8 mouse cellular contexts compared by ENCODE assay signal in genomic region chr13:116309584-116310462, GRCm38 (mm10). TPM values are rescaled to one million over a fixed set of nuclear protein-coding genes. Genes with fewer than 3 reads are reported as not detected.
DNase-seq lines count a peak whose midpoint lies in the region; ATAC-seq and TF ChIP-seq lines count a peak whose summit lies in the region.

Gene Isl1, minus strand, starts transcription at chr13:116309689.

- peak within 1 kb of the TSS; percentile 68 for H3K4me3 ChIP-seq in embryonic facial prominence, embryonic 10.5 days
- H3K4me3 ChIP-seq in cerebellum, adult 2 months (replicated peaks; ENCODE audit: insufficient read depth, low read depth, low read length): no peak within 1 kb of the TSS

- under 1% methylated on average over 82 of the region's 82 CpGs for WGBS in embryonic facial prominence, embryonic 10.5 days
- under 1% methylated on average over 82 of the region's 82 CpGs for WGBS in cerebellum, adult 2 months

- DNase-seq in right cerebral cortex, adult 18-20 months: peak; percentile 41
- DNase-seq in right cerebral cortex, adult 2 months (ENCODE audit: low spot score in 2 of 2): no peak
- peak; percentile 92 for DNase-seq in embryonic facial prominence, embryonic 10.5 days (ENCODE audit: low spot score)
- peak; percentile 4 to 10 for DNase-seq in heart, adult 9 months (ENCODE audit: low spot score in 2 of 2)
- DNase-seq in kidney, postnatal 14 days: peak; percentile 64
- DNase-seq in right cerebral cortex, postnatal 4 days: peak; percentile 64
- DNase-seq in cerebellum, adult 2 months: no peak

- peak within 1 kb of the TSS; percentile 85 for H3K27ac ChIP-seq in embryonic facial prominence, embryonic 10.5 days (replicated peaks)
- H3K27ac ChIP-seq in cerebellum, adult 2 months (ENCODE audit: insufficient read depth, low read length): no peak within 1 kb of the TSS

- peak; percentile 43 for ATAC-seq in megakaryocyte, adult 5-6 weeks (ENCODE audit: poor library complexity, severe bottlenecking)

- peaks cover 96% of the 10 kb centered on the region for H3K27me3 ChIP-seq in embryonic facial prominence, embryonic 10.5 days (replicated peaks; ENCODE audit: low read depth, poor library complexity, severe bottlenecking)
- H3K27me3 ChIP-seq in cerebellum, adult 2 months (ENCODE audit: control insufficient read depth, insufficient read depth, low read length): peaks cover 8% of the 10 kb centered on the region; the same call in 1 of the 2 replicates

- TF ChIP-seq CTCF in cerebellum, adult 2 months (IDR thresholded peaks at IDR 0.05; ENCODE audit: borderline replicate concordance, insufficient read depth, low read depth, low read length): no peak

- H3K4me1 ChIP-seq in embryonic facial prominence, embryonic 10.5 days: peaks cover 36% of the 10 kb centered on the region
- H3K4me1 ChIP-seq in cerebellum, adult 2 months (ENCODE audit: control insufficient read depth, insufficient read depth, low read length): no peaks in the 10 kb centered on the region

- H3K36me3 ChIP-seq in embryonic facial prominence, embryonic 10.5 days (replicated peaks): no peaks in the 10 kb centered on the region

- TF ChIP-seq POLR2A in cerebellum, adult 2 months (IDR thresholded peaks at IDR 0.05; ENCODE audit: borderline replicate concordance, insufficient read depth, low read length): no peak

- no peaks in the 10 kb centered on the region for H3K9me3 ChIP-seq in embryonic facial prominence, embryonic 10.5 days

RNA-seq across cellular contexts. Expression of gene Isl1, which starts in this region (rescaled TPM):
- 49.5 and 58.7 TPM in 2 replicates for polyA plus RNA-seq in embryonic facial prominence, embryonic 10.5 days (2016; fragmentation: Nextera tagmentation; extraction: Ambion mirVana)
- total RNA-seq in megakaryocyte, adult 5-6 weeks (2015): not detected in 2 replicates
- total RNA-seq in megakaryocyte, adult 5-6 weeks (2017): not detected in 2 replicates
- polyA plus RNA-seq in cerebellum, adult 2 months (2012; rRNA removed): 1.00 and 2.4 TPM in 2 replicates

Comparison
In these comparisons a context has a peak if more than half of its experiments do, and no peak if none do; other contexts are left out.
1. RNA of gene Isl1 (polyA plus RNA-seq): 49.5 to 58.7 TPM in embryonic facial prominence, embryonic 10.5 days; 1.00 to 2.4 TPM in cerebellum, adult 2 months; every median in the first group is over 10 times any median in the second.
2. DNase-seq: peak in right cerebral cortex, adult 18-20 months (single experiment), embryonic facial prominence, embryonic 10.5 days (single experiment), heart, adult 9 months (2 of 2), kidney, postnatal 14 days (single experiment) and right cerebral cortex, postnatal 4 days (single experiment); none in right cerebral cortex, adult 2 months (0 of 2) and cerebellum, adult 2 months (0 of 2).
3. Peak in ATAC-seq in megakaryocyte, adult 5-6 weeks; RNA of the gene not detected or under 1 TPM.